Mouse (Mus musculus) bone marrow macrophage, adult 2 months (primary cell): ENCODE results near the gene Morc1. TPM values are rescaled to one million over a fixed set of nuclear protein-coding genes. Genes with fewer than 3 reads are reported as not detected.

Experiments used
- H3K27ac ChIP-seq: 2 replicates; pipeline ENCODE4 v1.5.1; 2012; ENCODE audit warnings: low read depth, low read length; ENCODE audit not compliant: insufficient read depth
- H3K4me1 ChIP-seq: 2 replicates; pipeline ENCODE4 v1.6.1; 2012; ENCODE audit warnings: low read length; ENCODE audit not compliant: control insufficient read depth, insufficient read depth
- H3K4me3 ChIP-seq: 2 replicates; pipeline ENCODE4 v1.5.1; 2012; ENCODE audit warnings: mild to moderate bottlenecking, low read length, moderate library complexity; ENCODE audit not compliant: insufficient read depth
- CTCF ChIP-seq: IDR thresholded peaks from 2 replicates; pipeline ENCODE4 v1.5.1; 2012; ENCODE audit warnings: low read depth, mild to moderate bottlenecking, low read length, moderate library complexity
- POLR2A ChIP-seq: IDR thresholded peaks from 2 replicates; pipeline ENCODE4 v1.6.1; 2012; ENCODE audit warnings: mild to moderate bottlenecking, low read depth, low read length, borderline replicate concordance
- polyA plus RNA-seq: library from polyadenylated mRNA; stranded (reverse); fragments of >200 nt; gene quantifications from 2 replicates; pipeline ENCODE4 v1.2.4, GENCODE M21; 2012; ENCODE audit not compliant: missing spikeins, insufficient read depth, insufficient read length

The Morc1 gene
- polyA plus RNA-seq, 1 experiment = not detected

DNA sequence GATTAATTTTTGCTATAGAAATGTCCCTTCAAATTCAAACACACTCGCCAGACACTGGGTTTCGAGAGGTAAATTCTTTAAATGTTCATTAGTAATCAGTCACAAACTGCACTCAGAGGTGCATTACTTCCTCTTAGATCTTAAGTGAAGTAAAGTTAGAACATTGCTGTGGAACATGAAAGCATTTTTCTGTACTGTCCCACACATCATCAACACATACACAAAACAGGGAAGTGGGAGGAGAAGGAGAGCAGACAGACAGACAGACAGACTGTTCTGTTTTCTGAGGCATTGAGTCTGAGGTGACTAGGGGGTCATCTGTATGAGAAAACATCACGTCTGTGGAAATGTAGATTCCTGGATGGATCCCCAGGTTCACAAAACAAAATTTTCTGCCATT is 143.5 kb downstream of the Morc1 start:
- no peak overlapping the region for H3K4me3 ChIP-seq
- no peak overlapping the region for H3K27ac ChIP-seq
- no peaks in the 10 kb centered on the region for H3K4me1 ChIP-seq
- TF ChIP-seq CTCF = no peak
- TF ChIP-seq POLR2A = no peak

DNA sequence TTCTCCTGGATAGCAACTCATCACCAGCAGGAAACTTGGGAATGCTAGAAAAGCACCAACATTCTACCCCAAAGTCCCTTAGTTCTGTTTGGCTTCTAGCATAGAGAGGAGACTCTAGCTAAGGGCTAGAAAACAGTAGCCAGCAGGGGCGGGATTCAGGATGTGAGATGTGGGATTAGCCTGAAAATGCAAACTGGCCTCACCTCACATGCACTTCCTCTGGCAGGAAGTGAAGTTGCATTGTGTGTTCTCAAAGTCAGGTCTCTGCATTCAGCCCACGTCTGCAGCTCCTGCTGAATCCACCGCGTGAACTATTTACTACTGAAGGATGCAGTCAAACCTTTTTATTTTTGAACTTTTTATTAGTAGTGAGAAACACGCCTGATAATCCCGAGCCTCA is 154.3 kb downstream of the Morc1 start:
- H3K4me1 ChIP-seq = no peaks in the 10 kb centered on the region
- H3K27ac ChIP-seq = no peak overlapping the region
- TF ChIP-seq POLR2A (no peak), CTCF (no peak)
- no peak overlapping the region for H3K4me3 ChIP-seq

DNA sequence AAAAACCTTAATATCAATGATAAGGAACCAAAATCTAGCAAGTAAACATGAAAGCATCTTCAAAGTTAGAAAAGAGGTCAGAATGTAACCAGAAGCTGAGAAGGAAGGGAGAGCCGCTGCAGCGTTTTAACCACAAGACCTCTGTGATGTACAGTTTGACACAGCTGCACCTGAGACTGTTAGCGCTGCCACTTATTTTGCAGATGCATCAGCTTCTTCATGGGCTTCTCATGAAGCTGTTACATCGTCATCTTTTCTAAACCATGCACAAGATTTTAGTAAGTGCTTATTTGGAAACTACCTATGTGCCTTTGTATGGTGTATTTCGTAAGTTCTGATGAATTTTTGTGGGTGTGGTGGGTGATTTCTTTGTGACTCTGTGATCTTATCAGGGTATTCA is 163.4 kb downstream of the Morc1 start:
- Histone ChIP-seq H3K27ac (no peak overlapping the region), H3K4me1 (no peaks in the 10 kb centered on the region), H3K4me3 (no peak overlapping the region)
- no peak for TF ChIP-seq POLR2A
- TF ChIP-seq CTCF = no peak

GRCm38 (mm10) chr16:48595216-48595615 is 164.2 kb downstream of the Morc1 start:
- Histone ChIP-seq H3K4me1 (no peaks in the 10 kb centered on the region), H3K27ac (no peak overlapping the region), H3K4me3 (no peak overlapping the region)
- TF ChIP-seq POLR2A (no peak), CTCF (no peak)

GRCm38 (mm10) chr16:48603735-48604211 is 172.7 kb downstream of the Morc1 start:
- TF ChIP-seq CTCF (no peak), POLR2A (no peak)
- Histone ChIP-seq H3K4me3 (no peak overlapping the region), H3K4me1 (no peaks in the 10 kb centered on the region), H3K27ac (no peak overlapping the region)

GRCm38 (mm10) chr16:48606476-48607038 is 175.5 kb downstream of the Morc1 start:
- no peak overlapping the region for H3K27ac ChIP-seq

GRCm38 (mm10) chr16:48608224-48608623 is 177.2 kb downstream of the Morc1 start:
- H3K4me1 ChIP-seq = no peaks in the 10 kb centered on the region
- TF ChIP-seq CTCF (no peak), POLR2A (no peak)
- no peak overlapping the region for H3K4me3 ChIP-seq
- no peak overlapping the region for H3K27ac ChIP-seq

More at GRCm38 (mm10) chr16:48606476-48607038, 175.5 kb downstream of the Morc1 start:
- H3K4me3 ChIP-seq = no peak overlapping the region
- no peaks in the 10 kb centered on the region for H3K4me1 ChIP-seq
- TF ChIP-seq POLR2A = no peak
- TF ChIP-seq CTCF = no peak

DNA sequence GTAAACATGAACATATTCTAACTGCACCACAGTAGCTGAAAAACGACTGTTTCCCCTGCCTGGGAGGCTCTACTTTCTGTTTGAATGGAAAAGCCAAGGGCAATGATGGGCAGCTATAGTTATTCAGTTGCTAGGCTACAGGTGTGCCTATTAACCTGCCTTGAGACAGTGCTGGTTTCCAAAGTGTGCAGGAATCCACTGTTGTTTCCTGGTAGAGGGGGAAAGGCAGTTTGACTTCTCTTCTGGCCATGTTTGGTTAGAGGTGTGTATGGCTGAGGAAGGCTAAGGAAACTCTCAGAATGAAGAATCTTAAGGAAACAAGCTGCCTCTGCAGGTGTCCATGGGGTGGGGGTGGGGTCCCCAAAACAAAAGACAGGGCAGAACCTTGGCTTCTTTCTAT is 179.8 kb downstream of the Morc1 start:
- Histone ChIP-seq H3K4me3 (no peak overlapping the region), H3K4me1 (no peaks in the 10 kb centered on the region), H3K27ac (no peak overlapping the region)
- TF ChIP-seq CTCF (no peak), POLR2A (no peak)

DNA sequence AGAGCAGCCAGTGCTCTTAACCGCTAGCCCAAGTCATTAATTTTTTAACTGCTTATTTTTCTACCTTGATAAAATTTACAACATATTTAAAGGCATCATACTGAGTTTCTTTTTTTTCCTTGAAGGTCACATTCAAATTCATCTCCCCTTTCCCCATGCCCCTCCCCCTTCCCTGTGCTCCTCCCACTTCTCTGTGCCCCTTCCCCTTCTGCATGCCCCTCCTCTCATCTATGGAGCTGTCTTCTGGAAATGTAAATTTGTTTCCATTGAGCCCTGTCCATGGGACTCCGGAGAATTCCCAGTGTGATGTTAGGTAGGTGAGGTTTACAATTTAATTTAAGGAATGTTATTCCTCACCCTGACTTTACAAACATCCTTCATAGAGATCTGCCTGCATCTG is 180.4 kb downstream of the Morc1 start:
- TF ChIP-seq CTCF (no peak), POLR2A (no peak)
- no peak overlapping the region for H3K27ac ChIP-seq
- H3K4me1 ChIP-seq = no peaks in the 10 kb centered on the region
- H3K4me3 ChIP-seq = no peak overlapping the region

DNA sequence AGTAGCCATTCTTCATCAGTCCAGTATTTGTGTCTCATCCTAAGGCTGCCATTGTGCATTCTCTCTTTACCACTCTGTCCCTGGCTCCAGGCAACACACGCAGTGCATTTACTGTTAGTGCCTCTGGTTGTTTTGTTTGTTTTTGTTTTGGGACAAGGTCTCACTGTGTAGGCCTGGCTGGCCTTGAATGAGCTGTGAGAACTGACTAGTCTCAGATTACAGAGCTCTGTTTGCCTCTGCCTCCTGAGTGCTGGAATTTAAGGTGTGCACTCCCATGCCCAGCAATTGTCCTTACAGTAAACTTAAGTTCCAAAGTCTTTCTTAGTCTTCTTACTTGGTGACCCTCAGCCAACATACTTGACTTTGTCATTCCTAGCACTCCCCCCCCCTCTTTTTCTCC is 182.7 kb downstream of the Morc1 start:
- TF ChIP-seq CTCF (no peak), POLR2A (no peak)

More for the DNA sequence above, 182.7 kb downstream of the Morc1 start:
- Histone ChIP-seq H3K4me3 (no peak overlapping the region), H3K4me1 (no peaks in the 10 kb centered on the region), H3K27ac (no peak overlapping the region)
